Comparison of ENCODE assay signal across 15 mouse cellular contexts in the genomic region with DNA sequence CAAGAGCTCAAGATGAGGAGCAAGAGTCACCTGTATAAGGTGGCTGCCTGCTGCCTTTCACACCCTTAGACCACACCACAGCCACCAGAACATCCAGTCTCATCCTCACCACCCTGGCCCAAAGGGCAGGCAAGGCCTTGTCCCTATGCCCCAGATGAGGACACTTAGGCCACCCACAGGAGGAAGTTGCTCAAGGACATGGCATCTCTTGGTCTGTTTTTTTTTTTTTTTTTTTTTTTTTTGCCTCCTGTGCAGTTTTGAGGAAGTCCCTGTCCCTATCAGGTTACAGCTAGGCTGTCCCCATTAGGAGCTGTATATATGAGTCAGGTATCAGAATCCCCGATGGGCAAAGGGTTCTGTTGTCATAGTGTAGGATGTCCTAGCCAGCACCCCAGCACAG. TPM values are rescaled to one million over a fixed set of nuclear protein-coding genes. Genes with fewer than 3 reads are reported as not detected.
DNase-seq lines count a peak whose midpoint lies in the region; ATAC-seq lines count a peak whose summit lies in the region.
"Had no signal": no experiment of that assay in that cellular context is flagged by ENCODE, and none has a peak within 500 bp of the region (broad histone marks: within the 10 kb centered on the region; RNA-seq: fewer than 3 reads in every experiment).

No protein-coding gene starts in this region.

- H3K27ac ChIP-seq in brown adipose tissue, adult 24 weeks (replicated peaks; ENCODE audit: low read depth, low read length): peak overlapping the region; percentile 81
- H3K27ac ChIP-seq in liver, embryonic 16.5 days (ENCODE audit: low read length): peak overlapping the region; percentile 46
- no peak overlapping the region for H3K27ac ChIP-seq in limb, embryonic 10.5 days
- H3K27ac ChIP-seq: heart, embryonic 10.5 days; stomach, postnatal 0 days had no signal

- H3K4me2 ChIP-seq in liver, embryonic 16.5 days (ENCODE audit: low read depth, low read length): no peak overlapping the region

- H3K4me1 ChIP-seq in brown adipose tissue, adult 24 weeks (ENCODE audit: control insufficient read depth, insufficient read depth, insufficient read length, low read length): peaks cover 44% of the 10 kb centered on the region
- H3K4me1 ChIP-seq in liver, embryonic 16.5 days (ENCODE audit: control insufficient read depth, low read depth, low read length): peaks cover 36% of the 10 kb centered on the region
- peaks cover 12% of the 10 kb centered on the region; the same call in 1 of the 2 replicates for H3K4me1 ChIP-seq in limb, embryonic 10.5 days

- 12% methylated on average over 1 of the region's 1 CpGs for WGBS in liver, embryonic 16.5 days (ENCODE audit: insufficient replicate concordance)
- 95% methylated on average over 1 of the region's 1 CpGs for WGBS in limb, embryonic 10.5 days

- ATAC-seq in liver, embryonic 16.5 days (ENCODE audit: low read depth): no peak

- H3K9ac ChIP-seq in liver, embryonic 16.5 days (ENCODE audit: low read depth, low read length): no peak overlapping the region

- no peaks in the 10 kb centered on the region for H3K27me3 ChIP-seq in liver, embryonic 16.5 days (ENCODE audit: control insufficient read depth, insufficient read depth, low read depth, low read length)
- no peaks in the 10 kb centered on the region for H3K27me3 ChIP-seq in limb, embryonic 10.5 days (ENCODE audit: low read depth, poor library complexity, severe bottlenecking)

- no peaks in the 10 kb centered on the region for H3K9me3 ChIP-seq in liver, embryonic 16.5 days (replicated peaks; ENCODE audit: control insufficient read depth, low read length)
- no peaks in the 10 kb centered on the region for H3K9me3 ChIP-seq in limb, embryonic 10.5 days (replicated peaks)
- H3K9me3 ChIP-seq: embryonic facial prominence, embryonic 10.5 days; heart, embryonic 10.5 days had no signal

- no peak overlapping the region for H3K4me3 ChIP-seq in brown adipose tissue, adult 24 weeks (ENCODE audit: insufficient read depth, low read depth, low read length)
- H3K4me3 ChIP-seq in liver, embryonic 16.5 days (ENCODE audit: low read depth, low read length): no peak overlapping the region
- no peak overlapping the region for H3K4me3 ChIP-seq in limb, embryonic 10.5 days
- H3K4me3 ChIP-seq: embryonic facial prominence, embryonic 10.5 days; heart, embryonic 10.5 days had no signal

- H3K36me3 ChIP-seq in liver, embryonic 16.5 days (ENCODE audit: control insufficient read depth, insufficient read depth): no peaks in the 10 kb centered on the region
- H3K36me3 ChIP-seq in limb, embryonic 10.5 days: no peaks in the 10 kb centered on the region
- H3K36me3 ChIP-seq: embryonic facial prominence, embryonic 10.5 days; heart, embryonic 10.5 days had no signal

- DNase-seq in lung, postnatal 36 days: peak; percentile 53
- DNase-seq in lung, postnatal 25 days (ENCODE audit: low spot score): no peak
- no peak for DNase-seq in limb, embryonic 10.5 days (ENCODE audit: low spot score)
- no peak for DNase-seq in right cerebral cortex, postnatal 25 days
- DNase-seq in adrenal gland, postnatal 14 days: no peak
- DNase-seq: cerebellum, adult 9-11 months; kidney, adult 11 months; right cerebral cortex, postnatal 4 days had no signal

RNA-seq across cellular contexts. Expression of a gene that starts 11.4 kb away (rescaled TPM):
- 1,099 and 1,150 TPM in 2 replicates for polyA plus RNA-seq in brown adipose tissue, adult 24 weeks (2012; ENCODE audit: insufficient read depth, insufficient read length, missing spikeins)
- polyA plus RNA-seq in liver, embryonic 16.5 days (2015; fragmentation: Nextera tagmentation; extraction: Ambion mirVana): 408 and 415 TPM in 2 replicates
- 121 and 132 TPM in 2 replicates for polyA plus RNA-seq in limb, embryonic 10.5 days (2016; fragmentation: Nextera tagmentation; extraction: Ambion mirVana)
- total RNA-seq in adrenal gland, postnatal 14 days (2021): 678 and 680 TPM in 2 replicates

RNA-seq across cellular contexts. Expression of a gene that starts 16.8 kb away (rescaled TPM):
- polyA plus RNA-seq in brown adipose tissue, adult 24 weeks (2012; ENCODE audit: insufficient read depth, insufficient read length, missing spikeins): 3.0 and 3.8 TPM in 2 replicates
- polyA plus RNA-seq in liver, embryonic 16.5 days (2015; fragmentation: Nextera tagmentation; extraction: Ambion mirVana): 1.4 and 1.8 TPM in 2 replicates
- 0.63 and 1.1 TPM in 2 replicates for polyA plus RNA-seq in limb, embryonic 10.5 days (2016; fragmentation: Nextera tagmentation; extraction: Ambion mirVana)
- 1.4 TPM in 1 of 2 replicates, not detected in the other for total RNA-seq in adrenal gland, postnatal 14 days (2021)
- polyA plus RNA-seq: embryonic facial prominence, embryonic 10.5 days; hindbrain, embryonic 11.5 days had no signal

RNA-seq across cellular contexts. Expression of a gene that starts 25.7 kb away (rescaled TPM):
- 1.5 TPM in 1 of 2 replicates, not detected in the other for polyA plus RNA-seq in brown adipose tissue, adult 24 weeks (2012; ENCODE audit: insufficient read depth, insufficient read length, missing spikeins)
- 1.6 and 2.0 TPM in 2 replicates for polyA plus RNA-seq in liver, embryonic 16.5 days (2015; fragmentation: Nextera tagmentation; extraction: Ambion mirVana)
- 0.53 and 0.73 TPM in 2 replicates for polyA plus RNA-seq in limb, embryonic 10.5 days (2016; fragmentation: Nextera tagmentation; extraction: Ambion mirVana)
- 3.8 and 5.1 TPM in 2 replicates for total RNA-seq in adrenal gland, postnatal 14 days (2021)

RNA-seq across cellular contexts. Expression of a gene that starts 35.4 kb away (rescaled TPM):
- not detected in 2 replicates for polyA plus RNA-seq in brown adipose tissue, adult 24 weeks (2012; ENCODE audit: insufficient read depth, insufficient read length, missing spikeins)
- polyA plus RNA-seq in liver, embryonic 16.5 days (2015; fragmentation: Nextera tagmentation; extraction: Ambion mirVana): 0.14 TPM in 1 of 2 replicates, not detected in the other
- polyA plus RNA-seq in limb, embryonic 10.5 days (2016; fragmentation: Nextera tagmentation; extraction: Ambion mirVana): 0.25 TPM in 1 of 2 replicates, not detected in the other
- not detected in 2 replicates for total RNA-seq in adrenal gland, postnatal 14 days (2021)
- total RNA-seq: left cerebral cortex, postnatal 25 days had no signal
- polyA plus RNA-seq: embryonic facial prominence, embryonic 10.5 days; hindbrain, embryonic 11.5 days had no signal

RNA-seq across cellular contexts. Expression of a gene that starts 42.4 kb away (rescaled TPM):
- polyA plus RNA-seq in brown adipose tissue, adult 24 weeks (2012; ENCODE audit: insufficient read depth, insufficient read length, missing spikeins): 232 and 484 TPM in 2 replicates
- 17.8 and 41.4 TPM in 2 replicates for polyA plus RNA-seq in liver, embryonic 16.5 days (2015; fragmentation: Nextera tagmentation; extraction: Ambion mirVana)
- polyA plus RNA-seq in limb, embryonic 10.5 days (2016; fragmentation: Nextera tagmentation; extraction: Ambion mirVana): 2.4 and 3.6 TPM in 2 replicates
- total RNA-seq in adrenal gland, postnatal 14 days (2021): 0.56 and 0.67 TPM in 2 replicates
- total RNA-seq: left cerebral cortex, postnatal 25 days had no signal
